Mouse (Mus musculus): ENCODE data around the gene Prex1.

Gene Prex1

GRCm38 (mm10) chr2:166720416-166720815, 6.8 kb upstream of the Prex1 start:
- no peak for DNase-seq

GRCm38 (mm10) chr2:166719930-166720305, 6.3 kb upstream of the Prex1 start:
- no peak for DNase-seq

GRCm38 (mm10) chr2:166719301-166719929, 5.8 kb upstream of the Prex1 start:
- DNase-seq: no peak

GRCm38 (mm10) chr2:166716067-166716466, 2.4 kb upstream of the Prex1 start:
- no peak for DNase-seq

- DNase-seq: peak in 1 of 2 experiments; percentile 7
Measured at GRCm38 (mm10) chr2:166714427-166714699, 731 bp upstream of the Prex1 start.

- peak in 1 of 2 experiments; percentile 39 for DNase-seq
Measured at GRCm38 (mm10) chr2:166712801-166713689, 587 bp downstream of the Prex1 start.

GRCm38 (mm10) chr2:166712310-166712709, 1.3 kb downstream of the Prex1 start:
- no peak for DNase-seq

GRCm38 (mm10) chr2:166711681-166712132, 1.9 kb downstream of the Prex1 start:
- no peak for DNase-seq

- DNase-seq: no peak
Measured at GRCm38 (mm10) chr2:166709883-166710282, 3.7 kb downstream of the Prex1 start.

- no peak for DNase-seq
Measured at GRCm38 (mm10) chr2:166708304-166708703, 5.3 kb downstream of the Prex1 start.

GRCm38 (mm10) chr2:166706526-166706925, 7.1 kb downstream of the Prex1 start:
- DNase-seq: no peak

GRCm38 (mm10) chr2:166703491-166703890, 10.1 kb downstream of the Prex1 start:
- DNase-seq: no peak

- no peak for DNase-seq
Measured at GRCm38 (mm10) chr2:166702113-166702445, 11.6 kb downstream of the Prex1 start.

GRCm38 (mm10) chr2:166701248-166702112, 12.2 kb downstream of the Prex1 start:
- DNase-seq: no peak

GRCm38 (mm10) chr2:166700732-166701131, 12.9 kb downstream of the Prex1 start:
- DNase-seq: no peak

GRCm38 (mm10) chr2:166700116-166700515, 13.5 kb downstream of the Prex1 start:
- no peak for DNase-seq

GRCm38 (mm10) chr2:166699552-166699951, 14.1 kb downstream of the Prex1 start:
- no peak for DNase-seq

GRCm38 (mm10) chr2:166694616-166695015, 19.0 kb downstream of the Prex1 start:
- no peak for DNase-seq

- DNase-seq: no peak
Measured at GRCm38 (mm10) chr2:166693394-166693793, 20.2 kb downstream of the Prex1 start.

- DNase-seq: no peak
Measured at GRCm38 (mm10) chr2:166691602-166692509, 21.8 kb downstream of the Prex1 start.

- DNase-seq: peak; percentile 47 to 72
Measured at GRCm38 (mm10) chr2:166686917-166687316, 26.7 kb downstream of the Prex1 start.

- DNase-seq: no peak
Measured at GRCm38 (mm10) chr2:166685824-166686223, 27.8 kb downstream of the Prex1 start.

All from kidney, postnatal 25 days (tissue).